Mouse (Mus musculus): ENCODE measurements around the gene Erg. TPM values are rescaled to one million over a fixed set of nuclear protein-coding genes. Genes with fewer than 3 reads are reported as not detected.

The Erg gene
- total and polyA plus RNA-seq, 3 experiments, result 0.11 to 0.81 (median 0.34) TPM

DNA sequence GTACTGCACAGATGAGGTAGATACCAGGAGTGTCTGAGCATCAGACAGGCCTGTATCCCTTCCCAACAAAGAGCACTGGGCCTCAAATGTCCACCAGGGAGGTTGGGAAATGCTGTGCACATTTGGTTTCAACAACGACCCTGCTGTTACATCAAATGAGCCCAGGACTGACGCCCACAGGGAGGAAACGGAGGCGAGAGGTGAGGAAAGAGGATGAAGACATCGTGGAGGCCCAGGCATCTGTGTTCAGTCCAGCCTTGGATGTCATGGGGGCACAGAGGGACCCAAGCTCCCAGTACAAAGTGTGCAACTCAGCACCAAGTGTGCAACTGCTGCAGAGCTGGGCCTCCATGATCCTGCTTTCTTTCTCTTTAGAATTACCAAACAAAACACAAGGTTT, 236.6 kb downstream of the Erg start:
- H3K9ac ChIP-seq (ENCODE audit: insufficient read depth, low read depth), result no peak overlapping the region
- H3K27me3 ChIP-seq (replicated peaks), result no peaks in the 10 kb centered on the region
- H3K27ac ChIP-seq (ENCODE audit: insufficient read depth, low read depth), result peak overlapping the region; percentile 33
- peaks cover 42 to 49% of the 10 kb centered on the region in 2 experiments for H3K4me1 ChIP-seq (ENCODE audit: control insufficient read depth in 1 of 2, insufficient read depth in 2 of 2)
- no peak overlapping the region for H3K4me3 ChIP-seq (replicated peaks in 1 of 3; ENCODE audit: low read depth in 2 of 3, low read length in 2 of 3, poor library complexity in 1 of 3)
- dilution Hi-C loops (cut with MboI; ENCODE audit: extremely low pct_ligation_motif_present, extremely low pct_unique_long_range_greater_than_20kb, low sequenced_read_pairs) (no loop called here), in situ Hi-C loops (cut with MboI; ENCODE audit: low pct_ligation_motif_present, low pct_unique_long_range_greater_than_20kb, low sequenced_read_pairs) (loop anchor here (5.0 to 25.0 kb wide), 3 partner anchors 223 to 615 kb away; no protein-coding TSS in a partner anchor)
- H3K79me2 ChIP-seq (replicated peaks; ENCODE audit: control insufficient read depth, extremely low read depth, insufficient read depth, poor library complexity, severe bottlenecking), result no peaks in the 10 kb centered on the region
- H3K36me3 ChIP-seq (replicated peaks in 1 of 2; ENCODE audit: control insufficient read depth in 1 of 2, insufficient read depth in 1 of 2, low read length in 1 of 2), result no peaks in the 10 kb centered on the region
- no peaks in the 10 kb centered on the region for H3K9me3 ChIP-seq (replicated peaks; ENCODE audit: low read length)
- TF ChIP-seq UBTF (IDR thresholded peaks at IDR 0.05; ENCODE audit: low read depth, low read length) (no peak), MAFK (IDR thresholded peaks at IDR 0.05; ENCODE audit: insufficient replicate concordance, low read length) (no peak), MAZ (IDR thresholded peaks at IDR 0.05; ENCODE audit: low read depth, low read length) (no peak), JUND (conservative IDR thresholded peaks at IDR 0.05; ENCODE audit: low read depth, low read length) (no peak), HCFC1 (IDR thresholded peaks at IDR 0.05; ENCODE audit: low read depth, low read length) (no peak), ZC3H11A (IDR thresholded peaks at IDR 0.05; ENCODE audit: low read depth, low read length) (no peak), BHLHE40 (IDR thresholded peaks at IDR 0.05; ENCODE audit: low read depth, low read length) (no peak), PAX5 (IDR thresholded peaks at IDR 0.05; ENCODE audit: low read length) (no peak), NRF1 (IDR thresholded peaks at IDR 0.05; ENCODE audit: low read depth, low read length) (no peak), MAX (IDR thresholded peaks at IDR 0.05; ENCODE audit: low read length) (no peak), MYC (IDR thresholded peaks at IDR 0.05; ENCODE audit: low read depth, low read length) (no peak), RAD21 (IDR thresholded peaks at IDR 0.05; ENCODE audit: low read depth, low read length) (no peak), E2F4 (IDR thresholded peaks at IDR 0.05; ENCODE audit: insufficient replicate concordance, low read depth, low read length) (no peak), MEF2A (IDR thresholded peaks at IDR 0.05; ENCODE audit: borderline replicate concordance, low read depth, low read length) (no peak), NELFE (IDR thresholded peaks at IDR 0.05; ENCODE audit: low read depth, low read length) (no peak), USF1 (IDR thresholded peaks at IDR 0.05; ENCODE audit: low read depth, low read length) (no peak), TCF12 (IDR thresholded peaks at IDR 0.05; ENCODE audit: low read depth, low read length) (no peak), ZNF384 (IDR thresholded peaks at IDR 0.05; ENCODE audit: low read depth, low read length) (no peak), USF2 (conservative IDR thresholded peaks at IDR 0.05; ENCODE audit: low read depth, low read length) (no peak)
- no peak overlapping the region for H3K4me2 ChIP-seq (ENCODE audit: insufficient read depth, low read depth, poor library complexity, severe bottlenecking)
- no peak for DNase-seq (ENCODE audit: extremely low read depth)

DNA sequence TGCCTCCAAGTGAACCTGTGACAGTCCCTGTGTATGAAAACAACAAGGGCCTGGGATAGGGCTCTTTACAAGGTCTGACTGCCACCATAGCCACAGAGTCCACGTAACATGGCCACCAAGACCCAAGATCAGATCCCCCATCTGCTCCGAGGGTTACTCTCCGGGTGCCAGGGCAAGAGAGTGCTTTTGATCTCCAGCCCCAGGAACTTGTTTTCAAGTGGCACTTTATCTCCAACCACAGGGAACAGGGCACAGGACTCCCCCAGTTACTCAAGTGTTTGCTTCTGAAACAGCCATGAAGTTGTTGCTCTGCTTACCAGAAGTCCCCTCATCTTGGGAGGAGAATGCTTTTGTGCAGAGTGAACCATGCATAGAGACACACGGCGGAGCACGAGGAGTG, 237.0 kb downstream of the Erg start:
- H3K27ac ChIP-seq (ENCODE audit: insufficient read depth, low read depth), result peak overlapping the region; percentile 33
- in situ Hi-C loops (cut with MboI; ENCODE audit: low pct_ligation_motif_present, low pct_unique_long_range_greater_than_20kb, low sequenced_read_pairs), result loop anchor here (5.0 to 25.0 kb wide), 3 partner anchors 223 to 615 kb away; no protein-coding TSS in a partner anchor
- dilution Hi-C loops (cut with MboI; ENCODE audit: extremely low pct_ligation_motif_present, extremely low pct_unique_long_range_greater_than_20kb, low sequenced_read_pairs), result no loop called here

More for the DNA sequence above, 237.0 kb downstream of the Erg start:
- peaks cover 42 to 49% of the 10 kb centered on the region in 2 experiments for H3K4me1 ChIP-seq (ENCODE audit: control insufficient read depth in 1 of 2, insufficient read depth in 2 of 2)
- no peaks in the 10 kb centered on the region for H3K27me3 ChIP-seq (replicated peaks)
- no peaks in the 10 kb centered on the region for H3K9me3 ChIP-seq (replicated peaks; ENCODE audit: low read length)
- TF ChIP-seq EP300 (IDR thresholded peaks at IDR 0.05; ENCODE audit: low read length), result no peak
- no peak for TF ChIP-seq TCF12 (IDR thresholded peaks at IDR 0.05; ENCODE audit: low read depth, low read length)
- no peak for TF ChIP-seq MYC (IDR thresholded peaks at IDR 0.05; ENCODE audit: low read depth, low read length)
- TF ChIP-seq POLR2A (IDR thresholded peaks at IDR 0.05; ENCODE audit: low read depth, low read length), result no peak
- no peak overlapping the region for H3K4me3 ChIP-seq (replicated peaks in 1 of 3; ENCODE audit: low read depth in 2 of 3, low read length in 2 of 3, poor library complexity in 1 of 3)
- no peaks in the 10 kb centered on the region for H3K36me3 ChIP-seq (replicated peaks in 1 of 2; ENCODE audit: control insufficient read depth in 1 of 2, insufficient read depth in 1 of 2, low read length in 1 of 2)
- no peak for DNase-seq (ENCODE audit: extremely low read depth)
- H3K9ac ChIP-seq (ENCODE audit: insufficient read depth, low read depth), result peak overlapping the region; percentile 14; the same call in 1 of the 2 replicates
- H3K79me2 ChIP-seq (replicated peaks; ENCODE audit: control insufficient read depth, extremely low read depth, insufficient read depth, poor library complexity, severe bottlenecking), result no peaks in the 10 kb centered on the region
- peak overlapping the region; percentile 46 for H3K4me2 ChIP-seq (ENCODE audit: insufficient read depth, low read depth, poor library complexity, severe bottlenecking)
